Mouse (Mus musculus) heart, embryonic 15.5 days (tissue): ENCODE data around the gene Olfr1100. TPM values are rescaled to one million over a fixed set of nuclear protein-coding genes. Genes with fewer than 3 reads are reported as not detected.

Experiments
- ATAC-seq: fragments of 200-750 bp; cut with Nextera tagmentation; replicated peaks from 2 replicates; pipeline ENCODE4 v1.8.0; 2017; ENCODE audit warnings: low read depth, moderate TSS enrichment; ENCODE audit not compliant: insufficient number of reproducible peaks, insufficient read depth, low FRiP score
- H3K27ac ChIP-seq: fragments of 300-500 bp; sonication (generic); 2 replicates; pipeline ENCODE4 v1.5.1; 2015; ENCODE audit warnings: mild to moderate bottlenecking, inconsistent platforms
- H3K27me3 ChIP-seq: fragments of 300-500 bp; sonication (generic); 2 replicates; pipeline ENCODE4 v1.6.1; 2015; ENCODE audit warnings: inconsistent platforms
- H3K36me3 ChIP-seq: fragments of 300-500 bp; sonication (generic); 2 replicates; pipeline ENCODE4 v1.6.1; 2015; ENCODE audit warnings: mild to moderate bottlenecking, inconsistent platforms
- H3K4me1 ChIP-seq: fragments of 300-500 bp; sonication (generic); replicated peaks from 2 replicates; pipeline ENCODE4 v1.6.1; 2015; ENCODE audit warnings: inconsistent platforms
- H3K4me2 ChIP-seq: fragments of 300-500 bp; sonication (generic); 2 replicates; pipeline ENCODE4 v1.6.1; 2015; ENCODE audit warnings: inconsistent platforms, mild to moderate bottlenecking, moderate library complexity
- H3K4me3 ChIP-seq: fragments of 300-500 bp; sonication (generic); 2 replicates; pipeline ENCODE4 v1.5.1; 2015; ENCODE audit warnings: mild to moderate bottlenecking, inconsistent platforms
- H3K9ac ChIP-seq: fragments of 300-500 bp; sonication (generic); 2 replicates; pipeline ENCODE4 v1.6.1; 2015; ENCODE audit warnings: mild to moderate bottlenecking, inconsistent platforms
- H3K9me3 ChIP-seq: fragments of 300-500 bp; sonication (generic); replicated peaks from 2 replicates; pipeline ENCODE4 v1.6.1; 2016; ENCODE audit warnings: inconsistent platforms
- WGBS: fragments of 180-500 bp; shearing (Covaris S2); methylation state at CpG from one replicate; pipeline ENCODE4 v1.1.7; 2015; ENCODE audit warnings: mixed read lengths; 5-methylcytosine and 5-hydroxymethylcytosine counted together
- polyA plus RNA-seq: library from polyadenylated mRNA; unstranded; fragments of >200 nt; fragmentation: Nextera tagmentation; extraction: Ambion mirVana; gene quantifications from 2 replicates; pipeline ENCODE4 v1.2.1, GENCODE M21; 2015

Olfr1100 gene
- not detected in 2 replicates for polyA plus RNA-seq

- Histone ChIP-seq H3K9me3 (no peaks in the 10 kb centered on the region), H3K36me3 (no peaks in the 10 kb centered on the region), H3K27ac (no peak within 1 kb of the TSS), H3K9ac (no peak within 1 kb of the TSS), H3K4me2 (no peak within 1 kb of the TSS), H3K4me1 (no peaks in the 10 kb centered on the region), H3K27me3 (no peaks in the 10 kb centered on the region), H3K4me3 (no peak within 1 kb of the TSS)
- ATAC-seq = no peak
- WGBS = 70% methylated on average over 3 of the region's 3 CpGs
Measured at GRCm38 (mm10) chr2:86979854-86980253, at the start of gene Olfr1100. TSS of gene Olfr1100 (minus strand) at chr2:86979954.

DNA sequence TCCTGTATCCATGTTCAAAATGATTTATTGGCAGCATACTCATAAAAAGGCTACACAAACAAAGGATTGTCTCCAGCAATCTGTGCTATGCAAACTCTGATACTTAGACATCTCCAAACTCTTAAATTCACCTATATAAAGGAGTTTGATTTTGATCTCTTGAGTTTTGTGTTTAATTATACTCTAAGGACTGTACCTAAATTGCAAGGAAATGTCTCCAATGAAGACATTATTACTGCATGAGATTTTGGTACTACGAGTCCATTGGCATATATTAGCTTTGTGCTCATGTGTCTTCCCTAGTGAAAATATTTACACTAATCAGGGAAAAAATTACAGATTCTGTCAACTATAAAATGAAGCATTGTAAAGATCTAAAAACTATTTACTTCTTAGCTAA is 47.2 kb upstream of the Olfr1100 start, which contains the start of gene Olfr1104:
Gene Olfr1104, minus strand, starts transcription at position 101 of the 400 bp plus-strand sequence.
- H3K4me3 ChIP-seq = no peak within 1 kb of the TSS
- H3K36me3 ChIP-seq = no peaks in the 10 kb centered on the region
- ATAC-seq = no peak
- WGBS = 63% methylated on average over 1 of the region's 1 CpGs
- H3K9ac ChIP-seq = no peak within 1 kb of the TSS
- no peaks in the 10 kb centered on the region for H3K9me3 ChIP-seq
- H3K4me1 ChIP-seq = no peaks in the 10 kb centered on the region
- no peak within 1 kb of the TSS for H3K27ac ChIP-seq
- H3K4me2 ChIP-seq = no peak within 1 kb of the TSS
- no peaks in the 10 kb centered on the region for H3K27me3 ChIP-seq

DNA sequence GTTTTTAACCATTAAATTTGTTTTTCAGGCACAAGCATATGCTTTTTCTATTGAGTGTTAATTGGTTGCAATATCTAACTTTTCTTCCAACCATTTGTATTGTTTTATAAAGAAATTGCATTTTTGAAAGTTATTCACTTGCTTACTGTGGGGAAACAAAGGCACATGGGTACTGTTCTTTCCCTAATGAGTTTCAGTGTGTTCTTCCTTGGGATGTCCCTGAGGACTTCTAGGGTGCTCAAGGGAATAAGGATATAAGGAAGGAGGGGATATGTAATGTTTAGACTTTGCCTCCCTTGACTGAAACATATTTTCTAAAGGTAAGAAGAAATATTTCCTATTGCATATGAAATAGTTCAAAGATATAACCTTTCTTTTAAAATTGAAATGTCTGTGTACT is 18.3 kb upstream of the Olfr1100 start, which contains the start of gene Olfr1102:
Gene Olfr1102, plus strand, starts transcription at position 301 of the 400 bp plus-strand sequence.
- Histone ChIP-seq H3K27me3 (no peaks in the 10 kb centered on the region), H3K27ac (no peak within 1 kb of the TSS), H3K4me1 (no peaks in the 10 kb centered on the region), H3K36me3 (no peaks in the 10 kb centered on the region), H3K9me3 (no peaks in the 10 kb centered on the region), H3K4me3 (no peak within 1 kb of the TSS), H3K4me2 (no peak within 1 kb of the TSS), H3K9ac (no peak within 1 kb of the TSS)
- ATAC-seq = no peak

GRCm38 (mm10) chr2:86991121-86991520 is 11.4 kb upstream of the Olfr1100 start, which contains the start of gene Olfr1101:
TSS of gene Olfr1101 (minus strand) at chr2:86991221.
- H3K27me3 ChIP-seq = no peaks in the 10 kb centered on the region
- no peaks in the 10 kb centered on the region for H3K4me1 ChIP-seq
- no peak within 1 kb of the TSS for H3K9ac ChIP-seq
- H3K9me3 ChIP-seq = no peaks in the 10 kb centered on the region
- H3K36me3 ChIP-seq = no peaks in the 10 kb centered on the region
- H3K4me3 ChIP-seq = no peak within 1 kb of the TSS
- H3K27ac ChIP-seq = no peak within 1 kb of the TSS
- WGBS = 63% methylated on average over 3 of the region's 3 CpGs
- ATAC-seq = no peak
- no peak within 1 kb of the TSS for H3K4me2 ChIP-seq

DNA sequence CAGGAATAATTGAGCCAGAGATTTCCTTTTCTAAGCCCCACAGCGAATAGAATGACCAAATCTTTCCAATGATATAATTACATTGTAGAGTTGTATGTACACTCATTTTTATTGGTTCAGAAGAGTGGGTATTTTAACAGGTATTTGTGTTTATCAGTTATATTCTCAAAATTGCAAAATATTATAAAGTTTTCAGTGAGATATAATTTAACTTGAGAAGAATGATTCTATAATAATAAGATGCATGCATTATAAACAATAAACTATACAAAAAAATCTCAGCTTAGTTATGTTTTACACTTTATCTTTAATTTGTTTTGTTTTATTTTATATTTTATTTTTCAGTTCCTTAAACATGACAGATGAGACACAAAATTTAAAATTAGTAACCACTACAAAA is 19.2 kb downstream of the Olfr1100 start, which contains the start of gene Olfr1099:
Gene Olfr1099, minus strand, starts transcription at position 101 of the 400 bp plus-strand sequence.
- H3K4me3 ChIP-seq = no peak within 1 kb of the TSS
- no peak within 1 kb of the TSS for H3K4me2 ChIP-seq
- H3K36me3 ChIP-seq = no peaks in the 10 kb centered on the region
- no peaks in the 10 kb centered on the region for H3K9me3 ChIP-seq
- WGBS = 70% methylated on average over 1 of the region's 1 CpGs
- no peak within 1 kb of the TSS for H3K9ac ChIP-seq
- H3K27me3 ChIP-seq = no peaks in the 10 kb centered on the region
- no peaks in the 10 kb centered on the region for H3K4me1 ChIP-seq
- ATAC-seq = no peak
- H3K27ac ChIP-seq = no peak within 1 kb of the TSS

DNA sequence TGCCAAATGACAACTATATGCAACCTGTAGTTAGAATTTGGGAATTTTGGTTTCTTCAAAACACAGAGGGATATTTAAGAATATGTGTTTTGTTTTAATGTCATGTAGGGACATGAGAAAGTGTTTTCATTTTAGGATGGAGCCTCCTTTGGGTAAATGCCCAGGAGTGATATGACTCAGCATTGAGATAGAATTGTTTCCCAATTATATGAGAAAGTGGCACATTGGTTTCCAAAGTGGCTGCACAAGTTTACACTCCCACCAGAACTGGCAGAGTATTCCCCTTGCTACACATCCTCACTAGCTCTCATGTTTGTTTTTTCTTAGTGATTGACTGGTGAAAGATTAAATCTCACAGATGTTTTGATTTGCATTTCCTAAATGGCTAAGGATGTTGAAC is 53.2 kb downstream of the Olfr1100 start:
- no peak overlapping the region for H3K9ac ChIP-seq
- ATAC-seq = no peak
- H3K9me3 ChIP-seq = no peaks in the 10 kb centered on the region
- no peaks in the 10 kb centered on the region for H3K27me3 ChIP-seq
- H3K27ac ChIP-seq = no peak overlapping the region
- H3K4me2 ChIP-seq = no peak overlapping the region
- H3K36me3 ChIP-seq = no peaks in the 10 kb centered on the region
- H3K4me3 ChIP-seq = no peak overlapping the region
- H3K4me1 ChIP-seq = no peaks in the 10 kb centered on the region

Other genes starting within 250 kb of the Olfr1100 start
- gene Olfr1089, start 246.3 kb downstream of the Olfr1100 start, polyA plus RNA-seq = not detected in 2 replicates
- not detected in 2 replicates for gene Olfr1090, start 221.0 kb downstream of the Olfr1100 start, polyA plus RNA-seq
- gene Olfr1093, start 197.5 kb downstream of the Olfr1100 start, polyA plus RNA-seq = not detected in 2 replicates
- gene Olfr141, start 169.9 kb downstream of the Olfr1100 start, polyA plus RNA-seq = not detected in 2 replicates
- gene Olfr1094, start 155.3 kb downstream of the Olfr1100 start, polyA plus RNA-seq = not detected in 2 replicates
- gene Olfr1095, start 128.3 kb downstream of the Olfr1100 start, polyA plus RNA-seq = not detected in 2 replicates
- not detected in 2 replicates for gene Gm13723, start 105.2 kb downstream of the Olfr1100 start, polyA plus RNA-seq
- gene Olfr1097, start 87.7 kb downstream of the Olfr1100 start, polyA plus RNA-seq = not detected in 2 replicates
- gene Olfr1098, start 55.4 kb downstream of the Olfr1100 start, polyA plus RNA-seq = not detected in 2 replicates
- gene Olfr1099, start 19.3 kb downstream of the Olfr1100 start, polyA plus RNA-seq = not detected in 2 replicates
- gene Olfr1101, start 11.3 kb upstream of the Olfr1100 start, polyA plus RNA-seq = not detected in 2 replicates
- gene Olfr1102, start 18.4 kb upstream of the Olfr1100 start, polyA plus RNA-seq = not detected in 2 replicates
- gene Olfr1104, start 47.1 kb upstream of the Olfr1100 start, polyA plus RNA-seq = not detected in 2 replicates
- gene Olfr1105, start 56.6 kb upstream of the Olfr1100 start, polyA plus RNA-seq = not detected in 2 replicates
- gene Olfr1106, start 72.3 kb upstream of the Olfr1100 start, polyA plus RNA-seq = not detected in 2 replicates
- not detected in 2 replicates for gene Olfr1107, start 95.9 kb upstream of the Olfr1100 start, polyA plus RNA-seq
- not detected in 2 replicates for gene Olfr1109, start 116.1 kb upstream of the Olfr1100 start, polyA plus RNA-seq
- gene Olfr259, start 134.6 kb upstream of the Olfr1100 start, polyA plus RNA-seq = not detected in 2 replicates
- not detected in 2 replicates for gene Olfr1110, start 160.3 kb upstream of the Olfr1100 start, polyA plus RNA-seq
- gene Olfr1111, start 172.7 kb upstream of the Olfr1100 start, polyA plus RNA-seq = not detected in 2 replicates
- not detected in 2 replicates for gene Olfr1112, start 207.8 kb upstream of the Olfr1100 start, polyA plus RNA-seq
- not detected in 2 replicates for gene Olfr1113, start 229.0 kb upstream of the Olfr1100 start, polyA plus RNA-seq